Mouse (Mus musculus) adrenal gland, adult 2 months (tissue): ENCODE results near the gene Ofcc1. TPM values are rescaled to one million over a fixed set of nuclear protein-coding genes. Genes with fewer than 3 reads are reported as not detected.

Experiments
- DNase-seq: peaks from one replicate; pipeline ENCODE4 v3.0.0; 2021
- long read RNA-seq: library from polyadenylated mRNA; stranded (forward); transcript quantifications from one replicate; pipeline ENCODE4 v2.0.0, GENCODE M21; 2021
- polyA plus RNA-seq: library from polyadenylated mRNA; depleted of rRNA; stranded (reverse); fragments of >200 nt; gene quantifications from 2 replicates; pipeline ENCODE4 v1.2.3, GENCODE M21; 2012; rRNA removed
- total RNA-seq, 2 experiments: library from RNA; stranded (reverse); gene quantifications; 2 replicates each; pipeline ENCODE4 v1.2.3; 2021

The Ofcc1 gene
- total RNA-seq = not detected
- not detected in 2 replicates for polyA plus RNA-seq
- long read RNA-seq = 0 reads

- no peak for DNase-seq
Observed at GRCm38 (mm10) chr13:40361288-40361687, at the start of gene Ofcc1. Gene Ofcc1, minus strand, starts transcription at chr13:40361450.

GRCm38 (mm10) chr13:40390120-40390519 is 28.9 kb upstream of the Ofcc1 start:
- no peak for DNase-seq

- no peak for DNase-seq
Observed at GRCm38 (mm10) chr13:40387446-40387845, 26.2 kb upstream of the Ofcc1 start.

GRCm38 (mm10) chr13:40384962-40385361 is 23.7 kb upstream of the Ofcc1 start:
- no peak for DNase-seq

GRCm38 (mm10) chr13:40376773-40377172 is 15.5 kb upstream of the Ofcc1 start:
- DNase-seq = no peak

- no peak for DNase-seq
Observed at GRCm38 (mm10) chr13:40366762-40367161, 5.5 kb upstream of the Ofcc1 start.

- no peak for DNase-seq
Observed at GRCm38 (mm10) chr13:40364855-40365254, 3.6 kb upstream of the Ofcc1 start.

- DNase-seq = no peak
Observed at GRCm38 (mm10) chr13:40360692-40361091, 558 bp downstream of the Ofcc1 start.

GRCm38 (mm10) chr13:40347045-40347444 is 14.2 kb downstream of the Ofcc1 start:
- no peak for DNase-seq

- DNase-seq = no peak
Observed at GRCm38 (mm10) chr13:40323301-40323700, 37.9 kb downstream of the Ofcc1 start.

GRCm38 (mm10) chr13:40320814-40321525 is 40.3 kb downstream of the Ofcc1 start:
- DNase-seq = no peak

GRCm38 (mm10) chr13:40317731-40318130 is 43.5 kb downstream of the Ofcc1 start:
- no peak for DNase-seq

GRCm38 (mm10) chr13:40315158-40315792 is 46.0 kb downstream of the Ofcc1 start:
- no peak for DNase-seq

GRCm38 (mm10) chr13:40292891-40293290 is 68.4 kb downstream of the Ofcc1 start:
- DNase-seq = no peak

GRCm38 (mm10) chr13:40290846-40291245 is 70.4 kb downstream of the Ofcc1 start:
- DNase-seq = no peak

- DNase-seq = peak; percentile 6
Observed at GRCm38 (mm10) chr13:40288650-40289049, 72.6 kb downstream of the Ofcc1 start.

- peak; percentile 13 for DNase-seq
Observed at GRCm38 (mm10) chr13:40287266-40288002, 73.8 kb downstream of the Ofcc1 start.

GRCm38 (mm10) chr13:40285234-40285791 is 75.9 kb downstream of the Ofcc1 start:
- DNase-seq = no peak

GRCm38 (mm10) chr13:40280616-40281015 is 80.6 kb downstream of the Ofcc1 start:
- DNase-seq = no peak

- DNase-seq = no peak
Observed at GRCm38 (mm10) chr13:40267546-40267945, 93.7 kb downstream of the Ofcc1 start.

- no peak for DNase-seq
Observed at GRCm38 (mm10) chr13:40263087-40263807, 98.0 kb downstream of the Ofcc1 start.

- no peak for DNase-seq
Observed at GRCm38 (mm10) chr13:40258757-40259156, 102.5 kb downstream of the Ofcc1 start.
